Mouse (Mus musculus) cerebellum, adult 2 months (tissue): Measurements from ENCODE around the gene Chaf1a. TPM values are rescaled to one million over a fixed set of nuclear protein-coding genes. Genes with fewer than 3 reads are reported as not detected.

ENCODE experiments used
- DNase-seq, 2 experiments: peaks; one replicate each; pipeline ENCODE4 v3.0.0; 2021
- H3K27ac ChIP-seq: fragments of 200-500 bp; 2 replicates; pipeline ENCODE4 v1.5.1; 2012; ENCODE audit warnings: low read length, control low read depth, inconsistent platforms; ENCODE audit not compliant: insufficient read depth
- H3K27me3 ChIP-seq: fragments of 200-500 bp; 2 replicates; pipeline ENCODE4 v1.6.1; 2012; ENCODE audit warnings: inconsistent platforms, mild to moderate bottlenecking, low read length, moderate library complexity; ENCODE audit not compliant: control insufficient read depth, insufficient read depth
- H3K4me1 ChIP-seq: fragments of 200-500 bp; 2 replicates; pipeline ENCODE4 v1.6.1; 2011; ENCODE audit warnings: low read length; ENCODE audit not compliant: control insufficient read depth, insufficient read depth
- H3K4me3 ChIP-seq: fragments of 200-500 bp; replicated peaks from 2 replicates; pipeline ENCODE3; 2011; ENCODE audit warnings: mild to moderate bottlenecking, low read depth, low read length, control low read depth; ENCODE audit not compliant: insufficient read depth
- CTCF ChIP-seq: fragments of 200-500 bp; IDR thresholded peaks from 2 replicates; pipeline ENCODE4 v1.5.1; 2011; ENCODE audit warnings: low read depth, mild to moderate bottlenecking, control low read depth, low read length, moderate library complexity, borderline replicate concordance; ENCODE audit not compliant: insufficient read depth
- POLR2A ChIP-seq: fragments of 200-500 bp; IDR thresholded peaks from 2 replicates; pipeline ENCODE4 v1.6.1; 2011; ENCODE audit warnings: low read length, control low read depth, borderline replicate concordance; ENCODE audit not compliant: insufficient read depth
- WGBS: fragments of 180-500 bp; shearing (Covaris S2); methylation state at CpG from one replicate; pipeline ENCODE4 v1.1.7; 2018; 5-methylcytosine and 5-hydroxymethylcytosine counted together
- polyA plus RNA-seq: library from polyadenylated mRNA; depleted of rRNA; stranded (reverse); fragments of >200 nt; gene quantifications from 2 replicates; pipeline ENCODE4 v1.2.3, GENCODE M21; 2012

Gene Chaf1a
- polyA plus RNA-seq, 1 experiment: 2.9 TPM

- TF ChIP-seq CTCF (no peak), POLR2A (no peak)
- H3K4me3 ChIP-seq: no peak overlapping the region
- H3K27ac ChIP-seq: no peak overlapping the region
- H3K4me1 ChIP-seq: no peaks in the 10 kb centered on the region
- 92% methylated on average over 1 of the region's 1 CpGs for WGBS
- H3K27me3 ChIP-seq: no peaks in the 10 kb centered on the region
- DNase-seq: no peak
Measured at GRCm38 (mm10) chr17:56092312-56092711, 52.1 kb downstream of the Chaf1a start.

DNA sequence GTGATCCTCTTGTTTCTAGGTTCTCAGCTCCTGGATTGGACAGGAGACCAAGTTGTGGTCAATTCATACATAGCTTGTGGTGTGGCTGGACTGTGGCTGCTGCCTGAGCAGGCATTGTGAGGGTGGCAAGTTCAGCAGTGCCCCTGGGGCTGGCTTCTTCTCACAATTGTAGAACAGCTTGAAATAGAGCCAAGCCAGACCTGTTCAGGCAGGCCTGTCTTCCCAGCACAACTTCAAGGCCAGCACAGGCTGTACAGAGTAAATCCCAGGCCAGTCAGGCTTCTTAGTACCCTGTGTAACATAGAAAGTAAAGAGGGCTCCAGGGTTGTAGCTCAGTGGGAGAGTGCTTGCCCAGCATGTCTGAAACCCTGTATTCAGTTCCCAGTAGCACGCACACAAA is 52.6 kb downstream of the Chaf1a start:
- H3K27me3 ChIP-seq: no peaks in the 10 kb centered on the region
- no peak for DNase-seq
- no peak overlapping the region for H3K4me3 ChIP-seq
- TF ChIP-seq POLR2A (no peak), CTCF (no peak)
- no peaks in the 10 kb centered on the region for H3K4me1 ChIP-seq
- H3K27ac ChIP-seq: no peak overlapping the region
- WGBS: 91% methylated on average over 1 of the region's 1 CpGs

DNA sequence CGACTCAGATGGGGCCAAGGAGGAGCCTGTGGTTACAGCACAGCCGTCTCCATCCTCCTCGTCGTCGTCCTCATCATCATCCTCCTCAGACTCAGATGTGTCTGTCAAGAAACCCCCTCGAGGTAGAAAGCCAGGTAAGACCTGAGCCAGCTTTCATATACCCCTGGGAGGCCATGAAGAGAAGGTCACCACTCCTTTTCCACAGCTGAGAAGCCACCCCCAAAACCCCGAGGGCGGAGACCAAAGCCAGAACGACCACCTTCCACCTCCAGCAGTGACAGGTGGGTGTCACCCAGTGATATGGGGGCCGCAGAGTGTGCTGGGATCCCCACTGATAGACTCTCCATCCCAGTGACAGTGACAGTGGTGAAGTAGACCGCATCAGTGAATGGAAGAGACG is 56.6 kb downstream of the Chaf1a start:
- no peak for DNase-seq

GRCm38 (mm10) chr17:56098180-56098579 is 57.9 kb downstream of the Chaf1a start:
- no peaks in the 10 kb centered on the region for H3K4me1 ChIP-seq
- no peak for TF ChIP-seq CTCF
- no peak for TF ChIP-seq POLR2A
- H3K27me3 ChIP-seq: no peaks in the 10 kb centered on the region
- no peak for DNase-seq
- H3K4me3 ChIP-seq: no peak overlapping the region
- 82% methylated on average over 8 of the region's 8 CpGs for WGBS
- no peak overlapping the region for H3K27ac ChIP-seq

More for the DNA sequence above, 56.6 kb downstream of the Chaf1a start:
- no peak overlapping the region for H3K27ac ChIP-seq
- WGBS: 90% methylated on average over 12 of the region's 12 CpGs
- no peaks in the 10 kb centered on the region for H3K4me1 ChIP-seq
- H3K27me3 ChIP-seq: no peaks in the 10 kb centered on the region
- TF ChIP-seq POLR2A (no peak), CTCF (no peak)
- H3K4me3 ChIP-seq: no peak overlapping the region

DNA sequence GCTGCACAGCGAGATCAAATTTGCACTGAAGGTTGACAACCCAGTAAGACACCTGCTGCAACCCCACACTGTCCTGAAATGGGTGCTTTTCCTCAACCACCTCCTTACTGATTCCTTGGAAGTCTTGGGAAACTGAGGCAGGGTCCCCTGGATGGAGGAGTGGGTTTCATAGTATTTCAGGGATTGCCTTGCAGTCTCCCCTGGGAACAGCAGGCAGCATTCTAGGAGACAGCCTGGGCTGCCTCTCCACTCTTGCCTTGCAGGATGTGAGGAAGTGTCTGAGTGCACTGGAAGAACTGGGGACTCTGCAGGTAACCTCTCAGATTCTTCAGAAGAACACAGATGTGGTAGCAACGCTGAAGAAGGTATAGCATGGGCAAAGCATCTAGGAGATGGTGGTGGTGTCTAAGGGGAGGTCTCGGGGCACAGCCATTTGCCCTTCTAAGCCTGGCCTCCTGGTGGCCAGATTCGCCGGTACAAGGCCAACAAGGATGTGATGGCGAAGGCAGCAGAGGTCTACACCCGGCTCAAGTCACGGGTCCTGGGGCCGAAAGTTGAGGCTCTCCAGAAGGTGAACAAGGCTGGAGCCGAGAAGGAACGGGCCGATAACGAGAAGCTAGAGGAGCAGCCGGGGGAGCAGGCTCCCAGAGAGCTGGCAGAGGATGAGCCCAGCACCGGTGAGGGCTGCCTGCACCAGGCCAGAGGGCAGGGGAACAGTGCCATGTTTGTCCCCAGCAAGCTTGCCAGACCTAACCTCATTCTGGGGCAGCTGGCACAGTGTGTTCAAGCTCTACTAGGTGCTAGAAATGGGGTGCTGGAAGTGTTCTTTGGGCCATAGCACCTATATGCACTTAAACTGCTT is 58.7 kb downstream of the Chaf1a start:
- Histone ChIP-seq H3K27me3 (no peaks in the 10 kb centered on the region), H3K4me3 (no peak overlapping the region), H3K4me1 (no peaks in the 10 kb centered on the region), H3K27ac (no peak overlapping the region)
- TF ChIP-seq CTCF: no peak
- no peak for TF ChIP-seq POLR2A
- no peak for DNase-seq
- 85% methylated on average over 15 of the region's 15 CpGs for WGBS

DNA sequence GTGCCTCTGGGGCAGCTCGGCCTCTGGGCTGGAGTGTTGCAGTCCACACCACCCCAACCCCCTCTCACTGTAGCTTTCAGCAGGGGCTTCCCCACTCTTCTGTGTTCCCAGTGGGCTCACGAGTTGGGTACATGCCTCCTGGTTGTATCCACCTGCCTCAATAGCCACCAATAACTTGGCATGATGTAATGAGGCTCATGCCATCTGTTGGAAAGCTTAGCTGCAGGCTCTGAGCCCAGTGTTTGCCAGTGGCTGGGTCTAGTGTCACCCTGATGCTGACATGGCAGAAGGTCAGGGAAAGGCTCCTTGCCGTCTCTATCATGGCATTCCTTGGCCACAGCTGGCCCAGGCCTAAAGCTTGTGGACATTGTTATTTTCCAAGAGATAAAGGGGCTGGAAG is 60.6 kb downstream of the Chaf1a start:
- Histone ChIP-seq H3K27ac (no peak overlapping the region), H3K27me3 (no peaks in the 10 kb centered on the region), H3K4me3 (no peak overlapping the region), H3K4me1 (no peaks in the 10 kb centered on the region)
- TF ChIP-seq CTCF: no peak
- TF ChIP-seq POLR2A: no peak
- WGBS: 44% methylated on average over 3 of the region's 3 CpGs
- no peak for DNase-seq

- TF ChIP-seq CTCF (no peak), POLR2A (no peak)
- H3K4me1 ChIP-seq: no peaks in the 10 kb centered on the region
- 90% methylated on average over 5 of the region's 5 CpGs for WGBS
- DNase-seq: no peak
- no peaks in the 10 kb centered on the region for H3K27me3 ChIP-seq
- H3K27ac ChIP-seq: no peak overlapping the region
- no peak overlapping the region for H3K4me3 ChIP-seq
Measured at GRCm38 (mm10) chr17:56102158-56102557, 61.9 kb downstream of the Chaf1a start.

GRCm38 (mm10) chr17:56102927-56103326 is 62.7 kb downstream of the Chaf1a start:
- no peaks in the 10 kb centered on the region for H3K27me3 ChIP-seq
- 81% methylated on average over 9 of the region's 9 CpGs for WGBS
- H3K4me3 ChIP-seq: no peak overlapping the region
- no peaks in the 10 kb centered on the region for H3K4me1 ChIP-seq
- DNase-seq: no peak
- H3K27ac ChIP-seq: no peak overlapping the region
- TF ChIP-seq POLR2A: no peak
- no peak for TF ChIP-seq CTCF
